Mouse (Mus musculus) intestine, embryonic 14.5 days (tissue): ENCODE measurements around the gene Znhit2. TPM values are rescaled to one million over a fixed set of nuclear protein-coding genes. Genes with fewer than 3 reads are reported as not detected.

Experiments
- ATAC-seq: fragments of 200-750 bp; cut with Nextera tagmentation; replicated peaks from 2 replicates; pipeline ENCODE4 v1.8.0; 2017; ENCODE audit warnings: low read depth, moderate number of reproducible peaks, moderate TSS enrichment, moderate library complexity; ENCODE audit not compliant: low FRiP score, low TSS enrichment
- DNase-seq: peaks from one replicate; pipeline ENCODE4 v3.0.0-alpha.2; 2018; ENCODE audit warnings: low spot score
- H3K27ac ChIP-seq: fragments of 300-500 bp; sonication (generic); 2 replicates; pipeline ENCODE4 v1.5.1; 2014; ENCODE audit warnings: low read depth, mild to moderate bottlenecking, control low read depth
- H3K27me3 ChIP-seq: fragments of 300-500 bp; sonication (generic); replicated peaks from 2 replicates; pipeline ENCODE4 v1.6.1; 2014; ENCODE audit warnings: low read length, control low read depth; ENCODE audit not compliant: control insufficient read depth, insufficient read depth
- H3K36me3 ChIP-seq: fragments of 300-500 bp; sonication (generic); 2 replicates; pipeline ENCODE4 v1.6.1; 2014; ENCODE audit warnings: low read length, control low read depth; ENCODE audit not compliant: control insufficient read depth, insufficient read depth
- H3K4me1 ChIP-seq: fragments of 300-500 bp; sonication (generic); replicated peaks from 2 replicates; pipeline ENCODE4 v1.6.1; 2014; ENCODE audit warnings: low read length, control low read depth, mixed read lengths; ENCODE audit not compliant: control insufficient read depth, insufficient read depth
- H3K4me2 ChIP-seq: fragments of 300-500 bp; sonication (generic); 2 replicates; pipeline ENCODE4 v1.6.1; 2014; ENCODE audit warnings: low read length
- H3K4me3 ChIP-seq: fragments of 300-500 bp; sonication (generic); 2 replicates; pipeline ENCODE4 v1.5.1; 2014; ENCODE audit warnings: low read depth, low read length, control low read depth, mixed read lengths
- H3K9ac ChIP-seq: fragments of 300-500 bp; sonication (generic); 2 replicates; pipeline ENCODE4 v1.6.1; 2014; ENCODE audit warnings: mild to moderate bottlenecking, low read length
- H3K9me3 ChIP-seq: fragments of 300-500 bp; sonication (generic); 2 replicates; pipeline ENCODE4 v1.6.1; 2016; ENCODE audit warnings: low read length, control low read depth; ENCODE audit not compliant: control insufficient read depth
- WGBS: fragments of 180-500 bp; shearing (Covaris S2); extraction: QIAGEN DNeasy Blood & Tissue Kit; methylation state at CpG from one replicate; pipeline ENCODE4 v1.1.7; 2014; 5-methylcytosine and 5-hydroxymethylcytosine counted together
- polyA plus RNA-seq: library from polyadenylated mRNA; unstranded; fragments of >200 nt; fragmentation: Nextera tagmentation; extraction: Ambion mirVana; gene quantifications from 2 replicates; pipeline ENCODE4 v1.2.1, GENCODE M21; 2014

Gene Znhit2
- polyA plus RNA-seq, 1 experiment from 2014 or later, result 38.3 TPM

- no peaks in the 10 kb centered on the region for H3K27me3 ChIP-seq
- H3K4me3 ChIP-seq, result peak within 1 kb of the TSS; percentile 80
- peaks cover 8% of the 10 kb centered on the region for H3K4me1 ChIP-seq
- ATAC-seq (peak; percentile 82), DNase-seq (peak; percentile 94)
- WGBS, result 1% methylated on average over 33 of the region's 33 CpGs
- peak within 1 kb of the TSS; percentile 81 for H3K27ac ChIP-seq
- H3K36me3 ChIP-seq, result peaks cover 49% of the 10 kb centered on the region
- H3K4me2 ChIP-seq, result peak within 1 kb of the TSS; percentile 97
- peak within 1 kb of the TSS; percentile 72 for H3K9ac ChIP-seq
- no peaks in the 10 kb centered on the region for H3K9me3 ChIP-seq
Measured at GRCm38 (mm10) chr19:6076564-6077393, 15.8 kb downstream of the Znhit2 start, which contains the start of gene Vps51. TSS of gene Vps51 (minus strand) at chr19:6077231.

GRCm38 (mm10) chr19:6079983-6080480 lies 19.0 kb downstream of the Znhit2 start, which contains the start of gene Tmem262:
TSS of gene Tmem262 (plus strand) at chr19:6080033.
- DNase-seq (no peak), ATAC-seq (no peak)
- Histone ChIP-seq H3K9ac (no peak within 1 kb of the TSS), H3K4me2 (no peak within 1 kb of the TSS), H3K36me3 (peaks cover 41% of the 10 kb centered on the region), H3K27ac (no peak within 1 kb of the TSS), H3K4me1 (peaks cover 20% of the 10 kb centered on the region), H3K27me3 (no peaks in the 10 kb centered on the region), H3K9me3 (no peaks in the 10 kb centered on the region), H3K4me3 (no peak within 1 kb of the TSS)
- WGBS, result 93% methylated on average over 12 of the region's 12 CpGs

DNA sequence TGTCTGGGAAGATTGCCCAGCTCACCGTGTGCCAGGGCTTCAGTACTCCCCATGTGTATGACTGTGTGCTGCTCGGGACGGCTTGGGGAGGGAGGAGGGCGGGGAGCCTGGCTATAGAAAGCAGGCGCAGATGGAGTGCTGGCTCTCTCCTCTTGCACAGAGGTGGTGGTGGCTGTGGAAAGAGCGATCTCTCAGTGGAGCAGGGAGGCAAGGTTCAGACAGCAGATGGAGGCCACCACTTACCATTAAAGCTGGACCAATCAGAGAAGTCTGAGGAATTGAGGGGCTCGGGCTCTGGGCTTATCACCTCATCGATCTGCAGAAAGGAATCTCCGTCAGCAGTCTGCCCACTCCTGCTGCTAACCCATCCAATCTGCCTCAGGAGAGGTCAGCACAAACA lies 21.2 kb downstream of the Znhit2 start, which contains the start of gene Gm28374:
Gene Gm28374, minus strand, starts transcription at position 101 of the 400 bp plus-strand sequence.
- Histone ChIP-seq H3K27me3 (no peaks in the 10 kb centered on the region), H3K27ac (no peak within 1 kb of the TSS), H3K4me1 (peaks cover 16% of the 10 kb centered on the region), H3K4me3 (no peak within 1 kb of the TSS), H3K36me3 (peaks cover 42% of the 10 kb centered on the region), H3K4me2 (no peak within 1 kb of the TSS), H3K9ac (no peak within 1 kb of the TSS), H3K9me3 (no peaks in the 10 kb centered on the region)
- DNase-seq (no peak), ATAC-seq (no peak)
- WGBS, result 86% methylated on average over 9 of the region's 9 CpGs

GRCm38 (mm10) chr19:6084478-6085248 lies 23.7 kb downstream of the Znhit2 start, which contains the start of the genes Zfpl1 and Cdca5:
TSS of gene Zfpl1 (minus strand) at chr19:6084956.
TSS of gene Cdca5 (plus strand) at chr19:6084983.
- H3K9me3 ChIP-seq, result no peaks in the 10 kb centered on the region
- H3K4me2 ChIP-seq, result peak within 1 kb of the TSS; percentile 93
- ATAC-seq (peak; percentile 90), DNase-seq (peak; percentile 98)
- peak within 1 kb of the TSS; percentile 70 for H3K27ac ChIP-seq
- peaks cover 50% of the 10 kb centered on the region for H3K36me3 ChIP-seq
- peak within 1 kb of the TSS; percentile 62 for H3K4me3 ChIP-seq
- peaks cover 16% of the 10 kb centered on the region for H3K4me1 ChIP-seq
- under 1% methylated on average over 58 of the region's 58 CpGs for WGBS
- H3K27me3 ChIP-seq, result no peaks in the 10 kb centered on the region
- H3K9ac ChIP-seq, result peak within 1 kb of the TSS; percentile 71

DNA sequence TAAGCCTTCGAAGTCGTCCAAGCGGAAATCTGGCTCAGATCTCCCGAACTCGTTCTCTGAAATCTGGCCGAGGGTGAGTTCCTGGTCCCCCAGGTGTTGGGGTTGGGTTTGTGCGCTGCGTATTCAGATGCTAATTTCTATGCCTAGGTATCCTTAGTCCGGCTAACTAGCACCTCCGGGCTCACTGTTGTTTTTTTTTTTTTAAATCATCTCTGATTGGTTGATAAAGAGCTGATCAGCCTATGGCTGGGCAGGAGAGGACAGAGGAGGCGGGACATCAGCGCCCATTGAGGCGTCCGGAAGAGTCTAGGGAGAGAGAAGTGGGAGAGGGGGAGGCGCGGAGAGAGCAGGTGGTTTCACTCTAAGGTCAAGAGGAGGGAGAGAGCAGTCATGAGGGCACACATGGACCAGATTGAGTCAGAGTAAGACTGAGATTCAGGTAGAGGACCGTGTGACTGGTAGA lies 24.5 kb downstream of the Znhit2 start:
- peak overlapping the region; percentile 62 for H3K4me3 ChIP-seq
- WGBS, result under 1% methylated on average over 17 of the region's 17 CpGs
- DNase-seq (peak; percentile 82), ATAC-seq (peak; percentile 73)
- no peaks in the 10 kb centered on the region for H3K9me3 ChIP-seq
- peak overlapping the region; percentile 71 for H3K9ac ChIP-seq
- peak overlapping the region; percentile 93 for H3K4me2 ChIP-seq
- H3K4me1 ChIP-seq, result peaks cover 16% of the 10 kb centered on the region
- peak overlapping the region; percentile 70 for H3K27ac ChIP-seq
- H3K36me3 ChIP-seq, result peaks cover 52% of the 10 kb centered on the region
- no peaks in the 10 kb centered on the region for H3K27me3 ChIP-seq

- 97% methylated on average over 13 of the region's 13 CpGs for WGBS
- peaks cover 49% of the 10 kb centered on the region for H3K36me3 ChIP-seq
Measured at GRCm38 (mm10) chr19:6088841-6089240, 27.8 kb downstream of the Znhit2 start.

DNA sequence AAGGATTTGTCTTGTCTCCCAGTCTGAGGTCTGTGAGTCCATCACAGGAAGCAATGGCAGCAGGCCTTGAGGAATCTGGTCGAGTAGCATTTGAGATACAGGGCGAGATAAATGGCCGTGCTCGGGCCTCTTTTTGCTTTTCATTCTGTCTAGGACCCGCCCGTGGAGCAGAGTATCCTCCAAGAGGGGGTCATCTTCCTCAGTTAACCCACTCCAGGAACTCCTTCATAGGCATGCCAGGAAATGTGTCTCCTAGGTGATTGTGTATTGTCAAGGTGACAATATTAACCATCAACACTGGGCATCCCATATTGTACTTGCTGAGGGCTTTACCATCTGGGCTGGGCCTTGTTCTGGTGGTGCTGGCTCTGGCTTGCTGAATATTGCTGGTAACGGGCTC lies 33.1 kb downstream of the Znhit2 start, which contains the start of gene AC131692.1:
Gene AC131692.1, plus strand, starts transcription at position 301 of the 400 bp plus-strand sequence.
- ATAC-seq (no peak), DNase-seq (no peak)
- Histone ChIP-seq H3K4me1 (no peaks in the 10 kb centered on the region), H3K27me3 (no peaks in the 10 kb centered on the region), H3K9me3 (no peaks in the 10 kb centered on the region), H3K36me3 (peaks cover 58% of the 10 kb centered on the region), H3K27ac (no peak within 1 kb of the TSS), H3K9ac (no peak within 1 kb of the TSS), H3K4me2 (no peak within 1 kb of the TSS), H3K4me3 (no peak within 1 kb of the TSS)
- 86% methylated on average over 7 of the region's 7 CpGs for whole genome bisulfite sequencing

More at GRCm38 (mm10) chr19:6088841-6089240, 27.8 kb downstream of the Znhit2 start:
- H3K9ac ChIP-seq, result no peak overlapping the region
- H3K4me3 ChIP-seq, result no peak overlapping the region
- H3K9me3 ChIP-seq, result no peaks in the 10 kb centered on the region
- no peaks in the 10 kb centered on the region for H3K27me3 ChIP-seq
- H3K4me2 ChIP-seq, result no peak overlapping the region
- peaks cover 8% of the 10 kb centered on the region for H3K4me1 ChIP-seq
- DNase-seq, result no peak
- no peak for ATAC-seq
- H3K27ac ChIP-seq, result no peak overlapping the region

DNA sequence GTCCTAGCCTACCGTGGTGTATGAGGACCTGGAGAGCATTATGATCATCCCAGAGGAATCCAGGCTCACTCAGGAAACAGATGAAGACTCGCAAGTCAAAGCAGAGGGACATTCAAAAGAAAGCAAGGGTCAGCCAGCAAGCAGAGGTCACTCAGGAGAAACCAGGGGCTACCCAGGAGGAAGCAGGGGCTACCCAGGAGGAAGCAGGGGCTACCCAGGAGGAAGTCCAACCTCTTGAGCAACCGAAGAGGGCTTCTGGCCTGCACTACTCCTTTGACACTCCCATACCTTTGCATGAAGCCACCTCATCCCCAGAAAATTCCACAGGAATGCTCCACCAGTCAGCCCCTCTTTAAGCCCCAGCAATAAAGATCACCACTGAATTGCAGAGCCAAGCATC lies 36.9 kb downstream of the Znhit2 start:
- H3K4me1 ChIP-seq, result no peaks in the 10 kb centered on the region
- H3K4me2 ChIP-seq, result no peak overlapping the region
- H3K27me3 ChIP-seq, result no peaks in the 10 kb centered on the region
- no peaks in the 10 kb centered on the region for H3K9me3 ChIP-seq
- no peak overlapping the region for H3K9ac ChIP-seq
- H3K27ac ChIP-seq, result no peak overlapping the region
- no peak for ATAC-seq
- no peak overlapping the region for H3K4me3 ChIP-seq
- peaks cover 25% of the 10 kb centered on the region for H3K36me3 ChIP-seq
- DNase-seq, result no peak
- WGBS, result 76% methylated on average over 3 of the region's 3 CpGs
